Mouse (Mus musculus): ENCODE data around the gene Fndc7. TPM values are rescaled to one million over a fixed set of nuclear protein-coding genes. Genes with fewer than 3 reads are reported as not detected.

The Fndc7 gene
- total RNA-seq, 2 experiments from 2014 or later: 0.07 TPM; not detected in 1

Other genes starting within 250 kb of the Fndc7 start
- gene Clcc1, start 236.1 kb downstream of the Fndc7 start, total RNA-seq (2021): 10 to 100 TPM; 25.1 to 25.7 TPM
- gene Gpsm2, start 167.7 kb downstream of the Fndc7 start, total RNA-seq (2021): 10 to 100 TPM; 13.5 to 20.4 TPM
- not detected for gene Aknad1, start 150.3 kb downstream of the Fndc7 start, total RNA-seq (2021)
- gene Stxbp3, start 49.5 kb downstream of the Fndc7 start, total RNA-seq (2021): 10 to 100 TPM; 17.9 to 22.6 TPM
- 10 to 100 TPM; 49.6 to 58.4 TPM for gene Prpf38b, start 21.7 kb upstream of the Fndc7 start, total RNA-seq (2021)
- 1 to 10 TPM; 1.8 to 2.7 TPM for gene Henmt1, start 49.9 kb upstream of the Fndc7 start, total RNA-seq (2021)
- not detected for gene Gm9857, start 50.4 kb upstream of the Fndc7 start, total RNA-seq (2021)
- gene Fam102b, start 137.6 kb upstream of the Fndc7 start, total RNA-seq (2021): 10 to 100 TPM; 55.8 to 57.1 TPM
- not detected for gene Slc25a54, start 190.5 kb upstream of the Fndc7 start, total RNA-seq (2021)
- gene Slc25a24, start 233.1 kb upstream of the Fndc7 start, total RNA-seq (2021): 1 to 10 TPM; 4.1 to 4.9 TPM

Data from layer of hippocampus, postnatal 10 days (tissue).